Mouse (Mus musculus): ENCODE results near the gene Stom.

The Stom gene

DNA sequence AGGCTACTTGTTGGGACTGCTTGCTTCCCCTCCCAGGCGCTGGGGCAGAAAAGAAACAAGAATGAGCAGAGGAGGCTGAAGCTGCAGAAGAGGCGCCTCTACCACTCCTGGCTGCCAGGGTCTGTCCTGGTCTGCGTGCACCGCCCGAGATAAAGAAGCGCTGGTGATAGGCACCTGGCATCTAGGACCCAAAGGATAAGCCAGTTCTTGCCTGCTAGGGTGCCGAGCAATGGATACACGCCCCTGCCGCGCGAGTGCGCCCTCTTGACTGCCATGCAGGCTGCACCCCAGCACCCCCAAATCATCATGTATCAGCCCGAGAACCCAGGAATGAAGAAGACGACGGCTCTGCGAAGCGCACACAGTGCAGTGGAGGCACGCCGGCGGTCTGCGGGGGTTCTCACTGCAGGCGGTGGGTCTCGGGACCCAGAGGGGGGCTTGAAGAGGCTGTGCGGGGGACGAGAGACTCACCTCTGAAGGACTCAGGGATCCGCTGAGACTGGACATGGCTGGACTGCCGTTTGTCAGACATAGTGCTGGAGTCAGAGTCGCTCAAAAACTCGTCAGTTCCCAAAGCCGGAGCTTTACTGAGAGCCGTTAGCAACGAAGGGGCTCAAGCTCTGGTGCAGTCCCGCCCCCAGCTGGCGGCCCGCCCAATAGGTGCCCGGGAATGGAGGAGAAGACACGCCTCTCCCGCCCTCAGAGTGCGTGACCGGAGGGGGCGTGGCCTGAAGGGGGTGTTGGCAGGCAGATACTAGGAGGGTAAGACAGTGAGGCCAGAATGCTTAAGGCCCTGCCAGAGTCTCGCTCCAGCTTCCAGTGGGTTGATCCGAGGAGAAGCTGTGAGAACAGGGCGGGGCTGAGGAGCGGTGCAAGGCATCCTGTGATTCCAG is at the start of gene Stom:
Gene Stom (minus strand): TSS at position 589 of the 893 bp plus-strand sequence.
- peak; percentile 94 to 97 for DNase-seq (ENCODE audit: low spot score in 2 of 2)

DNA sequence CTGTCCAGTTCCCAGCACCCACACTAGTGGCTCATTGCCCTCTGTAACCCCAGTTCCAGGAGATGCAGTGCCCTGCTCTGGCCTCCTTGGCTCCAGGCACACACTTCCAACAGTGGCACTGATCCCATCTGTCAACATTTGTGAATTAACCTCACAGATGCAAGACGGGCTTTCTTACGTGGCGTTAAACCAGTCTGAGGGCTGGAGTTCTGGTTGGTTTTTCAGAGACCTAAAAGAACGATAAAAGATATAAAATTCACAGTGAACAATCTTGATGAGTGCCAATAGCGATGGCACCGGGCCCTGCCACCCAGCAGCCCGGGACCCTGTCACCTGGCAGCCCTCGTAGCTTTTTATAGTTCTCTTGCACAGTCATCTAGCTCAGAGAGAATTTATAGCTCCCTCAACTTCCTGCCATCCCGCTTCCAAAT is 48.7 kb upstream of the Stom start:
- no peak for DNase-seq (ENCODE audit: low spot score in 2 of 2)

DNA sequence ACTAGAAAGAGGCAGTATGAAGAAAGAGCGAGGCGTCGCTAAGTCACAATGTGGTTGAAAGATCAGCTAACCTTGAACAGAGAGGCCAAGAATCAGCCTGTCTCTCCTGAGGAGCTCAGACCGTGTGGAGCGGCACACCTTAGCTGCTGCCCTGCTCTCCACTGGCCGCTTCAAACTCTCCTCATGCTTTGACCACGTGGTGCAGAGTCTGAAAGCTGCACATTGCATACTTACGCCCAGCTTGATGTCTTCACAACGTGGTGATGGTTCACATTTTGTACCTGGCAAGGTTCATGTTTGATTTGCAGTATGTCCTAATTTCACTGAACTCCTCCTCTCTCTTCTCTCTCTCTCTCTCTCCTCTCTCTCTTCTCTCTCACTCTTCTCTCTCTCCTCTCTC is 42.5 kb upstream of the Stom start:
- no peak for DNase-seq (ENCODE audit: low spot score in 2 of 2)

DNA sequence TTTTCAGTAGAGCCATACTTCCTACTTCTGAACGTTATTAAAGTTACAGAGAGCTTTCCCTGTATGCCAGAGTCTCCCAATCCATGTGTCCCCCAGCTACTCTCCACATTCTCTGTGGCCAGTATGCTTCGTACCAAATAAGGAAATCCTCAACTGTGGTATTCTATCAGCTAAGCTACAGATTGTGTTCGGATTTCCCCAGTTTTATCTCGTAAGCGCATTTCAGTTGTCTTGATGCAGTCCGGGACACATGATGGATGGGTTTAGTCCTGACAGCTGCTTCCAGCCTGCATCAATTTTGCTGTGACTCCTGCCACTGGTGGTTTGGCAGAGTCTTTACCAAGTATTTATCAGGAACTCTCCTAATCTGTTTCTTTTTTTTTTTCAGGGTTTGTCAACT is 40.8 kb upstream of the Stom start:
- no peak for DNase-seq (ENCODE audit: low spot score in 2 of 2)

DNA sequence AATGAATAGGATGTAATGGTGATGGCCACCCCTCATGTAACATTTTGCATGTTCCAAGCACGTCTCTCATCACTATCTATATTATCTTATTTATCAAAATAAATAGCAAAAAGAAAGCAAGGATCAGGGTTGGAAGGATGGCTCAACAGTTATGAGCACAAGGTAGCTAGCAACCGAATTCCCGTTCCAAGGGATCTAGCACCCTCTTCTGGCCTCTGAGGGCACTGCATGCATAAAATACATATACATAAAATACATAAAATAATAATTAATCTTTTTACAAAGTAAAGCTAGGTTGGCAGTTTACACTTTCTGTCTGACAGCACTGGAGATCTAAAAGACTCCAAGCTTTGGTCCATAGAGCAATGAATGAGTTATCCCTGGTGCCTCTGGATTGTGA is 36.2 kb upstream of the Stom start:
- no peak for DNase-seq (ENCODE audit: low spot score in 2 of 2)

DNA sequence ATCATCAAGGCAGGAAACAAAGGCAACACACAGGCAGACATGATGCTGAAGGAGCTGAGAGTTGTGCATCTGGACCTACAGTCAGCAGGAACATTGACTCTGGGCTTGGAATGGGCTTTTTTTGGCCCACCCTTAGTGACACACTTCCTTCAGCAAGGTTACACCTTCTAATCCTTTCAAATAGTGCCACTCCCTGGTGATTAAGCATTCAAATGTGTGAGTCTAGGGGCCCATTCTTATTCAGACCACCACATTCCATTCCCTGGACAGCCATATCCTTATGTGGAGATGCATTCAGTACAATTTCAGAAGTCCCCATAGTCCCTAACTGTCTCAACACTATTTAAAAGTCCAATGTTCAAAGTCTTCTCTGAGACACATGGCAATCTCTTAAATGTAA is 33.9 kb upstream of the Stom start:
- no peak for DNase-seq (ENCODE audit: low spot score in 2 of 2)

DNA sequence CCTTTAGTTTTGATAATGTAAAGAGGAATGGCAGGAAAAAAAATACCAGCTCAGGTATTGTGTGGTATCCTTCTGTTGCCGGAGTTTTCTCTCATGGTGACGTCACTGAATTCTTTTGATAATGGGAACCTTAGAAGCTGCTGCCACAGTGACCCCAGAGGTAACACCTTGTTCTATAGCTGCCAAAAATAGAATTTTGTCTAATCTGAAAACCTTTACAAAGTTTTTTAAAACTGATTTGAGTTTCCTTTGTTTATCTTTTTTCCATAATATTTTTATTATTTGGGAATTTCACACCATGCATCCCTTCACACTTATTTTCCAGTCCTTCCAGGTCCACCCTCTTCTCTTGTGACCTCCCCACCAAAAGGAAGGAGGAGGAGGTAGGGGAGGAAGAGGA is 30.9 kb upstream of the Stom start, which contains the start of gene 4930568D16Rik:
Gene 4930568D16Rik (minus strand): TSS at position 101 of the 400 bp plus-strand sequence.
- DNase-seq (ENCODE audit: low spot score in 2 of 2): no peak

DNA sequence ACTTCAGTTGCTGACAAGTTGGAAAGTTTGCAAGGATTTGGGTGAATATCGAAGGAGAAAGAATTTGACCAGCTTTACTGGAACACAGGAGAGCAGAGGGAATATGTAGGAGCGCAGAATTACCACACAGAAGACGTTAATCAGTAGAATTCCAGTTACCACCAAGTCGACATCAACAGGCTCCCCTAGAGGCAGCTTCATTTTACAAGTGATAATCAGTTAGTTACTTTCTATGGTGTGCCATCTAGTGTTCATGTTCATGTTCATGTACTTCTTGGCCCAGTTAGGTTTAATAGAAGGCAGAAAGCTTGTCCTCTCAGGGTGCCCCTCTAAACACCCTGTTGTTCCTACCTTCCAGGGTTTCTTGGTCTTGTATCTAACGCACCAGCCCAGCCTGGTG is 12.4 kb upstream of the Stom start:
- no peak for DNase-seq (ENCODE audit: low spot score in 2 of 2)

DNA sequence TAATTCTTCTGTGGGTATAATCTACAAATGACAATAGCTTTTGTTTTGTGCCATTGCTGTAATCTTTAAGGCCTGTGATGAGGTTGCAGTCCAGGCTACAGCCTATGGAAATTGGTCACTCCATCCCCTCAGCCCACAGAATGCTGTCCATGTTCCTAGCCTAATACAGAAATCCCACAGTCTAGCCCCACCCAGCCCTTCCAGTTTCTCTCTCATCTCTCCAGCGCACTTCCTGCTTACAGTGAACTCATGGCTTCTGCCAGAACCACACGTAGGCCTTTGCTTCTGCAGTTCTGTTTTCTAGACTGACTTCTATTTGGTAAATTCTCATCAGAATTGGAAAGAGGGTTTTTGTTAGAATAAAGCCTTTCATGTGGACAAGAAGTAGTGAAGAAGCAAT is 9.2 kb upstream of the Stom start:
- DNase-seq (ENCODE audit: low spot score in 2 of 2): no peak

DNA sequence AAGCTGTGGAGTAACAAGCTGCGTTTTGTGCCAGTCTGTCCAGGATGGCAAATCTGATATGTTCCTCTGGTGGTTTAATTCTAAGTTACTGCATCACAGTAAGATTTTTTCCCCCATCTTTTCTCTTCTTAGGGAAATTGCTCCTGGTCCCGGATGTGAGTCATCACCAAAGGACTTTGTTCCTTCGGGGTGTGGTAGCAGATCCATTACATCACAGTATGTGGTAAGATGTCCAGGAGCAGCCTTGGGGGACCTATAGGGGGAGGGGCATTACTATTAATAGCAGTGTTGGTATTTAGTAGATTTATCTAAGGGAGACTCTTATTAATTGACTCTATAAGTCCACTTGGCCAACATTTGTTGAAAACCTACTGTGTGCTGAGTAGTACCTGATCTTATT is 5.8 kb upstream of the Stom start:
- DNase-seq (ENCODE audit: low spot score in 2 of 2): no peak

DNA sequence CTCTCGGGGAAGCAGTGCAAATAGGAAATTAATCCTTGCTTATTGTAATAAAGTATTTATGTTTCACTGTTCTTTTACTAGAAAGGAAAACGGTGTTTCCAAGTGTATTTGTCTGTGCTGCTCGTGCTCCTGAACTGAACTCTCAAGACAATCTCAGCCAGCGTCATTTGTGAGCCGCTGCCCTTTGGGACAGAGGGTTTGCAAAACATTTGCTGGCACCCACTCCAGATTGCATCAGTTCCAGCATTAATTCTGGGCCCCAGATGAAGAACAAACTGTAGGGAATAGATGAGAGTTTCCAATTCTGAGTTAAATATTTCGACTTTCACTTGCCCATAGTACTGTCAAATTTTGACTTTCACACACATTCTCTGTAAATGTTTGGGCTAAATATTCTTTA is 1.9 kb upstream of the Stom start:
- DNase-seq (ENCODE audit: low spot score in 2 of 2): no peak

DNA sequence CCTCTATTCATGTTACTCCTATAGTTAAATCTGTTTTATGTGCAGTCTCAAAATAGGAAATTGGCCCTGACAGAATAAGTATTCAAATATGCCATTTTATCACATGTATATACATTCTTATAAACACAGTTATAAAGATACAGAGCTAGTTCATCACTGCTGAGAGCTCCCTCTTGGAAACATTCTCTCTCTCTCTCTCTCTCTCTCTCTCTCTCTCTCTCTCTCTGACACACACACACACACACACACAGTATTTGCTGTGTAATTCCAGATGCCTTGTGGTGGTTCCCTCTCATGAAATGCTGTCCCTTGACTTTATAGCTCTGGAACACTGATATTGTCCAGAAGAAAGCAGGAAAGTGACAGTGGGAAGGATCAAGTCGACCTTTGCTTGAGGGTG is 1.3 kb upstream of the Stom start:
- no peak for DNase-seq (ENCODE audit: low spot score in 2 of 2)

DNA sequence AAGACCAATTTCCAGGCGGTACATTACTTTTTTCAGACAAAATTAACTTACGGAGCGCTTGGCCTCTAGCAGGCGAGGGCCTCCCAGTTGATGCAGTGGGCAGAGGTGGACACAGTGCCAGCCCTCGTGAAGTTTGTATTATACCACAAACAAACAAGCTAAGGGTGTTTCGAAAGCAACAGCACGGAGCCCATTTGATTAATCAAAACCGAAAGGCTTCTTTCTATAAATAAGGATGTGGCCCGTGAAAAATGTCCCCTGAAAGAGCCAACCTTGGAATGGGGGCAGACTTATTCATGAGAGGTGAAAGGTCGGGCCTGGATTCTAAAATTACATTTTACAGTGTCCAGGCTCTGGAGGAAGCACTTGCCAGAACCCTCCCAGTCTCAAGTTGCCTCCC is 643 bp upstream of the Stom start:
- DNase-seq (ENCODE audit: low spot score in 2 of 2): no peak

DNA sequence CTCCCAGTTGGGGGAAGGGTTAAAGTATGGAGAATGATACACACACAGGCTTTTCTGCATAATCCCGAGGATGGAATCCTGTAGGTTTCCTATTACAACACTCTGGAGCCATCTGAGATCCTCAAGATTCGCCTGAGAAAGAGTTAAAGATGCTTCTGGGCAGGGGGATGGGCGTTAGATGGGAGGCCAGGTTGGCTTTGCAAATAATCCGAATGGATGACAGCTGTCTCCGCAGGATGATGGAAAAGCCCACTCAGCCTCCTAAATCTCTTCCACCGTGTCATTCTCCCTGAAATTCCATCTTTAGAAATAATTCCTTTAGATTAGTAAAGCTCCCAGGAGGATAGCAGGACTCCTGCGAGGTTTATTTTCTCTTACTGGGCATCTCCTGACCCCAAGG is 1.2 kb downstream of the Stom start:
- no peak for DNase-seq (ENCODE audit: low spot score in 2 of 2)

DNA sequence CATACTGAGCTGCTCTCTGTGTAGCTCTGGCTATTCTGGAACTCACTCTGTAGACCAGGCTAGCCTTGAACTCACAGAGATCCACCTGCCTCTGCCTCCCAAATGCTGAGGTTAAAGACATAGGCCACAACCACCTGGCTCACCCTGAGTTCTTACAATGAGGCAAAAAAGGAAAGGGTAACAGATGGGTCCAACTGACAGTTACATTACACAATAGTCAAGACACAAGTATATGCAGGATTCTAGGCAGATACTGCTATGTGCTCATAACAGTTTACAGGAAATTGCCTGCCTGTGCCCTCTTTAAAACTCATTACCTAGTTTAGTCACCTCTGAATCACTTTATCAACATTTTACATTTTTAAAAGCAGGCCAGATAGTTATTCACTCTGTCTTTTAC is 3.1 kb downstream of the Stom start:
- no peak for DNase-seq (ENCODE audit: low spot score in 2 of 2)

DNA sequence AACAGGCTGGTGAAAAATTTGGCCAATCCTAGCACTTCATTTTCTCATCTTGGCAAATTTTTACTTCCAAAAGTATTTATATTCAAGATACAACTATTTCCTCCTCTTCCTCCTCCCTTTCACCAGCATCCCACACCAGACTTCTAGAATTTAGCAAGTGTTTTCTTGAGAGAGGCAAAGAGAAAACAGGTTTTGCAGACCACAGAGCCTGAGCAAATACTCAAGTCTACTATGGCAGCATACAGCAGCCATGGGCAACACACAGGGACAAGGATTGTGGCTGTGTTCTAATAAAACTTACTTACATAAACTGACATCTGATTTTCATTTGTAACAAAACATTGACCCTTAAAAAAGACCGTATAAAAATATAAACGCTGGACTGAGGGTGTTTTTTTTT is 5.6 kb downstream of the Stom start:
- DNase-seq (ENCODE audit: low spot score in 2 of 2): no peak

DNA sequence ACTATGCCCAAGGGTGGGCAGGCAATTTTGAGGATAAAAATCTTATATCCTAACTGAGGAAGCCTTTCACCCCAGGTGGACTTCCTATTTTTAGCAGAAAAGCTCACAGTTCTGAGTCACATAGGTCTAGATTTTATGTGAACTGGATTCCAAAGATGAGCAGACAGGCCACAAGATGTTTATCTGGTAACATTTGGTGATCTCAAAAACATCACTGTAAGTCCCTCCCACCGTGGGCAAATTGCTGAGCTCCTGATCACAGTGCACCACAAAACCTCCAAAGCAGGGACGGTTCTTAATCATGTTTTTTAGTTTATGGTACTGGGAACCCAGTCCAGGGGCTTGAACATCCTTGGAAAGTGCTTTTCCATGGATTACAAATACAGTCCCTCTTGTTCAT is 7.7 kb downstream of the Stom start:
- DNase-seq (ENCODE audit: low spot score in 2 of 2): no peak

DNA sequence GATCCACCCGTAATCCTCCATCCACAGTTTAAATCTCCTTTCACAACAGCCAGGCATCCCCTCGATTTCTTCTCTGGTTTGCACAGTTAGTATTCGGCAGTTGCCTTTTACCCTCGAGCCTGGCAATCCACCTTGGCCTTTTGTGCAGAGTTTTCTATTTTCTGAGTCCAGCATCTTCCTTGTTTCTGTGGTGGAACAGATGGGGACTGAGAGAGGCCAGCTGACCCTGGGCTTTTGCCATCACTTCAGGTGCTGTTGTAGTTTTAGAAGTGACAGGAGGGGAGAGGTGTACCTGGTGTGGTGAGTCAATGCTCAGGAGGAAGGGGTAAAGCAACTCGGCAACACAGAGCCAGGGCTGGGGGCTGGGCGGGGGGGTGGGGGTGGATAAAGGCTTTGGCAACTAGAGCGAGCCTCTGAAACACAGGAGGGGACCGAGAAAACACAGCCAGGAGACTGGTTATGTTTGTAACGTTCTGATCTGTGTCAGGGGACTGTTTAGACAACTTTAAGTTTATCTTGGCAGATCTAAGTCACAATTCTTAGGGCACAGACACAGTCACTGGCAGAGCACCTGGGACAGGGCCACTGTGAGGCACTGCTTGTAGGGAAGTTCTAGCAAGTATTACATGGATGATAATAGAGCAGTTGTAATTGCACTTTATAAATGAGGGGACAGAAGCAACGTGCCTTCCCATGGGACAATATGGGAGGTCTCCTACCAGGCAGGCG is 8.5 kb downstream of the Stom start:
- DNase-seq (ENCODE audit: low spot score in 2 of 2): no peak

DNA sequence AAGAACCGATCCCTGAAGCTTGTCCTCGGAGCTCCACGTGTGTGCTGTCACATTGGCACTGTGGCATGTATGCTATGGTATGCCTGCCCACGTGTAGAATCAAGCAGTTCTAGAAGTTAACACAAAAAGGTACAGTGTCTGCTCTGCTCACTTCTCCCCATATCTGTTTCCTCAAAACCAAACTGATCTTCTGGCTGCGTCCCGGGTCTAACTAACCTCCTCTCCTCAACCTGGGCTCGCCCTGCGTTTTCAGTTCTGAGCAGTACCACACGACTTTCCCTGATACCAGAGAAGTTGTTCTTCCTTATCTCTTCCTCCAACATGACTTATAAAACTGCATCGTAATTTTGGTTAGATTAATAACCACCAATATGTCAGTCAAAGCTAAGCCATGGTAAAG is 9.2 kb downstream of the Stom start:
- no peak for DNase-seq (ENCODE audit: low spot score in 2 of 2)

DNA sequence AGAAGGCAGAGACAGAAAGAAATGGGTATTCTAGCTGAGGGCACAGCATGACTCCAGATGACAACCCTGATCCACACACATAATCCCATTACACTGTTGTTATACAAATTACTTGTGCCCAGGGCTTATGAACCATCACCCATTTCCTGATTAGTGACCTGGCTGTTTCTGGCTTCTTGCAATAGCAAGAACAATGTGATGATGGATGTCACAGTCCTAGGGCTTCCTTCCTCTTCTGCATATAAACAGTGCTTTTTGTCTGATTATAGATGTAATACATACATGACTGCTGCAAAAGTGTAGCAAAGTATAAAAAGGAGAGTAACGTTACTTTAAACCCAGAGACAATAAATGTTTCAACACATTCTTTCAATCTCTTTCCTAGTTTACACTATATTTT is 9.8 kb downstream of the Stom start:
- DNase-seq (ENCODE audit: low spot score in 2 of 2): no peak

DNA sequence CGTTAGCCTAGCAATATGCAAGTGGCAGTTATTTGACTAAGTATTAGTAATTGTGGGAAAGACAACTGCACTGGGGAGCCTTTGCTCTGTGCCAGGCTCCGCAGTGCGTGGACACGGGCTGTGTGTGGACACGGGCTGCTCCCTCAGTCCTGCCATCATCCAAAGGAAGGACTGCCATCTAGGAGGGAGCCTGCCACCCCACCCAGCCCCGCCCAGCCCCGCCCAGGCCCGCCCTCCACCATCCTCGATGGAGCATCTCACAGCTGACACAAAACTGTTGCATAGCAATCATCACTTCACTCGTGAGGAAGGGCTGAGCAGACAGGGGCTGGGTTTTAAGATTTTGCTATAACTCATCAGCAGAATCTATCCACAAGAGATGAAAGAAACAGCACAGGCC is 10.8 kb downstream of the Stom start:
- no peak for DNase-seq (ENCODE audit: low spot score in 2 of 2)

DNA sequence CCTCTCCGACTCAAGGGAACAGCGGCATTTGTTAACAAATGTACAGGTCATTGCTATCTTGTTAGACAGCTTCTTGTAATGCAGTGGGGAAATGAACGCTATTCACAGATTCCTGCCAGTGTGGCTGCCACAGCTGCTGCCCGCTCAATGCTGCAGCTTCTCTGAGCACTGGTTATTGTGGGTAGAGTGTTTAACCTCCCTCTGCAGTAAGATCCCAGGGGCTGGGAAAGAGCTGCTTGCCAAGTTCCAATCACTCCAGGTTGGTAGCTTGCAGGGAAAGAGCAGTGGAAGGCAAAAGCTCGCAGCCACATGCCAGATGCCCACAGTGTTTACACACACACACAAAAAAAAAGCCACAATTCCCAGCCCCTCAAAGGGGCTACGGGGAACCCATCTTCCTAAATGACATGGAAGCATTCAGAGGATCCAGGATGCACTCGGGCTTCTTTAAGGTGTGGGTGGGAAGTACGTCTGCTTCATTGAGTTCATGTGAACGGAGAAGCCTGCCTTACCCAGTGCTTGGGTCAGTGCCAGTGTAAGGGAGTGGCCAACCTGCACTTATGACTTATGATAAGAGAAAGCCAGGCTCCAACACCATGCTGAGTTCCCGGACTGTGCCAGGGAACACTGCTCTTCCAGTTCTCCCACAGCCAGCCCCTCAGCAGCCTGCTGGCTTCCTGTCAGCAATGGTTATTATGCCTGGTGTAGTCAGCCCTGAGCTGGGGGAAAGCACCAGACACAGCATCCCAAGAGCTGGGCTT is 14.2 kb downstream of the Stom start:
- peak in 1 of 2 experiments; percentile 9 for DNase-seq (ENCODE audit: low spot score in 2 of 2)

Measured in frontal cortex, postnatal 14 days (tissue).